16 mouse cellular contexts compared by ENCODE assay signal in the genomic region with DNA sequence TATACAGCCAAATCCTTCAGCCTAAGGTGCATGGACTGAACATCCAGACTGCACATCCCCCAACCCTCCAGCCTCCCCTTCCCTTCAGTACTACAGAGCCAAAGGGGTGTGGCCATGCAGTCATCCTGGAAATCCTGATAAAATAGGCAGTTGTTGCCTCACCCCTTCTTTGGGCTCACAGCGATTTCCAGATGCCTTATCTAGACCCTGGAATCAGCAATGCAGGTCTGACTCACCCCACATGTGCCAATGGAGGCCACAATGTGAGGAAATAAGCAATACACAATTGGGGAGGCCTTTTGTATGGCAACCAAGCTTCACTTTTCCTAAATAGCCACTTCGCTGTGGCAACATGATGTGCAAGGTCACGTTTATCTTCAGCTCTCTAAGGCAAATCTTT.
DNase-seq lines count a peak whose midpoint lies in the region; ATAC-seq and TF ChIP-seq lines count a peak whose summit lies in the region.
"Had no signal": no experiment of that assay in that cellular context is flagged by ENCODE, and none has a peak within 500 bp of the region (broad histone marks: within the 10 kb centered on the region; RNA-seq: fewer than 3 reads in every experiment).

No protein-coding gene starts in this region.

- ATAC-seq in kidney, embryonic 16.5 days (ENCODE audit: low FRiP score, low TSS enrichment) = peak; percentile 57; the same call in 1 of the 2 replicates
- peak; percentile 21; the same call in 1 of the 2 replicates for ATAC-seq in liver, embryonic 14.5 days (ENCODE audit: insufficient read depth)
- ATAC-seq in hindbrain, embryonic 16.5 days = no peak
- ATAC-seq: forebrain, embryonic 15.5 days; midbrain, embryonic 15.5 days had no signal

- no peak overlapping the region for H3K4me2 ChIP-seq in kidney, embryonic 16.5 days (replicated peaks; ENCODE audit: low read depth, low read length)
- H3K4me2 ChIP-seq in liver, embryonic 14.5 days (ENCODE audit: low read depth) = no peak overlapping the region
- no peak overlapping the region for H3K4me2 ChIP-seq in hindbrain, embryonic 16.5 days (ENCODE audit: low read length)
- H3K4me2 ChIP-seq: forebrain, embryonic 15.5 days; heart, embryonic 15.5 days; hindbrain, embryonic 15.5 days; midbrain, embryonic 15.5 days had no signal

- TF ChIP-seq CTCF in liver, embryonic 14.5 days (IDR thresholded peaks at IDR 0.05; ENCODE audit: low read depth) = no peak

- WGBS in kidney, embryonic 16.5 days = 73% methylated on average over 3 of the region's 3 CpGs
- WGBS in liver, embryonic 14.5 days (ENCODE audit: insufficient replicate concordance) = 30% methylated on average over 3 of the region's 3 CpGs
- 82% methylated on average over 3 of the region's 3 CpGs for WGBS in hindbrain, embryonic 16.5 days

- no peak for TF ChIP-seq EP300 in liver, embryonic 14.5 days (IDR thresholded peaks at IDR 0.05; ENCODE audit: low read depth)

- H3K4me3 ChIP-seq in kidney, embryonic 16.5 days (ENCODE audit: low read length) = no peak overlapping the region
- no peak overlapping the region for H3K4me3 ChIP-seq in liver, embryonic 14.5 days (ENCODE audit: insufficient read depth in 1 of 2, low read depth in 2 of 2, low read length in 2 of 2)
- H3K4me3 ChIP-seq in hindbrain, embryonic 16.5 days (ENCODE audit: low read length) = no peak overlapping the region
- H3K4me3 ChIP-seq: forebrain, embryonic 15.5 days; heart, embryonic 15.5 days; hindbrain, embryonic 15.5 days; limb, embryonic 10.5 days; midbrain, embryonic 15.5 days had no signal

- H3K4me1 ChIP-seq in kidney, embryonic 16.5 days (ENCODE audit: insufficient read depth, low read length) = peaks cover 4% of the 10 kb centered on the region; the same call in 1 of the 2 replicates
- H3K4me1 ChIP-seq in liver, embryonic 14.5 days (replicated peaks; ENCODE audit: control insufficient read depth in 2 of 2, insufficient read depth in 2 of 2, low read length in 1 of 2) = peaks cover 0 to 2% of the 10 kb centered on the region in 2 experiments; a peak in 1 of 4 replicates
- H3K4me1 ChIP-seq in hindbrain, embryonic 16.5 days (ENCODE audit: control insufficient read depth, insufficient read depth, low read depth, low read length) = no peaks in the 10 kb centered on the region
- H3K4me1 ChIP-seq: forebrain, embryonic 15.5 days; heart, embryonic 15.5 days; hindbrain, embryonic 15.5 days; limb, embryonic 10.5 days; midbrain, embryonic 15.5 days had no signal

- H3K9me3 ChIP-seq in kidney, embryonic 16.5 days (ENCODE audit: low read length) = no peaks in the 10 kb centered on the region
- H3K9me3 ChIP-seq in liver, embryonic 14.5 days (ENCODE audit: control insufficient read depth, low read length) = no peaks in the 10 kb centered on the region
- H3K9me3 ChIP-seq in hindbrain, embryonic 16.5 days (ENCODE audit: control insufficient read depth, low read length) = no peaks in the 10 kb centered on the region
- H3K9me3 ChIP-seq: forebrain, embryonic 15.5 days; heart, embryonic 15.5 days; hindbrain, embryonic 15.5 days; limb, embryonic 10.5 days; midbrain, embryonic 15.5 days had no signal

- no peak overlapping the region for H3K9ac ChIP-seq in kidney, embryonic 16.5 days (replicated peaks; ENCODE audit: low read length)
- H3K9ac ChIP-seq in liver, embryonic 14.5 days (replicated peaks) = no peak overlapping the region
- no peak overlapping the region for H3K9ac ChIP-seq in hindbrain, embryonic 16.5 days (ENCODE audit: low read depth, low read length)
- H3K9ac ChIP-seq: forebrain, embryonic 15.5 days; heart, embryonic 15.5 days; hindbrain, embryonic 15.5 days; midbrain, embryonic 15.5 days had no signal

- H3K36me3 ChIP-seq in kidney, embryonic 16.5 days (ENCODE audit: insufficient read depth, low read length) = no peaks in the 10 kb centered on the region
- H3K36me3 ChIP-seq in liver, embryonic 14.5 days (replicated peaks; ENCODE audit: control insufficient read depth, insufficient read depth, low read depth) = no peaks in the 10 kb centered on the region
- H3K36me3 ChIP-seq in hindbrain, embryonic 16.5 days (ENCODE audit: control insufficient read depth, insufficient read depth, low read length) = no peaks in the 10 kb centered on the region
- H3K36me3 ChIP-seq: forebrain, embryonic 15.5 days; heart, embryonic 15.5 days; hindbrain, embryonic 15.5 days; limb, embryonic 10.5 days; midbrain, embryonic 15.5 days had no signal

- H3K27ac ChIP-seq in kidney, embryonic 16.5 days (ENCODE audit: low read length) = no peak overlapping the region
- H3K27ac ChIP-seq in liver, embryonic 14.5 days = no peak overlapping the region
- H3K27ac ChIP-seq in hindbrain, embryonic 16.5 days (ENCODE audit: low read depth, low read length) = no peak overlapping the region
- H3K27ac ChIP-seq: forebrain, embryonic 15.5 days; heart, embryonic 15.5 days; hindbrain, embryonic 15.5 days; limb, embryonic 10.5 days; macrophage; midbrain, embryonic 15.5 days had no signal

- DNase-seq in adrenal gland, postnatal 10 days = peak; percentile 27
- no peak for DNase-seq in adrenal gland, postnatal 25 days
- DNase-seq in kidney, adult 8-10 months = no peak
- no peak for DNase-seq in liver, embryonic 14.5 days (ENCODE audit: low read depth in 3 of 3, low spot score in 3 of 3)
- peak; percentile 32 to 51 for DNase-seq in lung, postnatal 4 days
- DNase-seq in urinary bladder, postnatal 14 days (ENCODE audit: low spot score) = no peak
- DNase-seq: cerebellum, postnatal 14 days; kidney, adult 18-20 months had no signal

- no peaks in the 10 kb centered on the region for H3K27me3 ChIP-seq in kidney, embryonic 16.5 days (ENCODE audit: insufficient read depth, low read length)
- no peaks in the 10 kb centered on the region for H3K27me3 ChIP-seq in liver, embryonic 14.5 days (ENCODE audit: control insufficient read depth, insufficient read depth, low read length)
- H3K27me3 ChIP-seq in hindbrain, embryonic 16.5 days (replicated peaks; ENCODE audit: control insufficient read depth, insufficient read depth, low read length) = no peaks in the 10 kb centered on the region
- H3K27me3 ChIP-seq: forebrain, embryonic 15.5 days; heart, embryonic 15.5 days; hindbrain, embryonic 15.5 days; midbrain, embryonic 15.5 days had no signal

Comparison
In these comparisons a context has a peak if more than half of its experiments do, and no peak if none do; other contexts are left out.
1. DNase-seq: peak in adrenal gland, postnatal 10 days (single experiment) and lung, postnatal 4 days (2 of 2); none in adrenal gland, postnatal 25 days (single experiment), kidney, adult 8-10 months (0 of 2), liver, embryonic 14.5 days (0 of 3) and urinary bladder, postnatal 14 days (single experiment).